Mouse (Mus musculus): Measurements from ENCODE around the gene Rbbp5. TPM values are rescaled to one million over a fixed set of nuclear protein-coding genes. Genes with fewer than 3 reads are reported as not detected.

Gene Rbbp5
- polyA plus RNA-seq, 2 experiments: 37.4 to 43.6 TPM

GRCm38 (mm10) chr1:132520764-132521163 lies 43.6 kb downstream of the Rbbp5 start:
- 0 out of 2 replicates have a peak, but pooled peaks have one; percentile 63 for ATAC-seq (ENCODE audit: low FRiP score, low read depth)
- WGBS: 0% methylated on average over 1 of the region's 6 CpGs
- no peaks in the 10 kb centered on the region for H3K27me3 ChIP-seq (ENCODE audit: control insufficient read depth, insufficient read depth, low read length)
- no peak overlapping the region for H3K4me2 ChIP-seq (replicated peaks; ENCODE audit: low read depth, low read length, severe bottlenecking)
- H3K27ac ChIP-seq (replicated peaks; ENCODE audit: low read depth, low read length): no peak overlapping the region
- no peaks in the 10 kb centered on the region for H3K9me3 ChIP-seq (ENCODE audit: control insufficient read depth, low read length)
- H3K36me3 ChIP-seq (ENCODE audit: control insufficient read depth, insufficient read depth, low read length): no peaks in the 10 kb centered on the region
- no peak overlapping the region for H3K4me3 ChIP-seq (replicated peaks; ENCODE audit: low read length)
- TF ChIP-seq POLR2A (IDR thresholded peaks at IDR 0.05; ENCODE audit: borderline replicate concordance, extremely low read depth, insufficient read depth, insufficient read length): no peak
- H3K4me1 ChIP-seq (ENCODE audit: control insufficient read depth, insufficient read depth, low read length): no peaks in the 10 kb centered on the region
- H3K9ac ChIP-seq (ENCODE audit: low read depth, low read length, severe bottlenecking): no peak overlapping the region
- peak; percentile 48 for DNase-seq (ENCODE audit: low spot score)

GRCm38 (mm10) chr1:132523048-132523447 lies 45.9 kb downstream of the Rbbp5 start:
- Histone ChIP-seq H3K36me3 (ENCODE audit: control insufficient read depth, insufficient read depth, low read length) (no peaks in the 10 kb centered on the region), H3K27me3 (ENCODE audit: control insufficient read depth, insufficient read depth, low read length) (no peaks in the 10 kb centered on the region), H3K9me3 (ENCODE audit: control insufficient read depth, low read length) (no peaks in the 10 kb centered on the region), H3K4me3 (replicated peaks; ENCODE audit: low read length) (no peak overlapping the region), H3K4me2 (replicated peaks; ENCODE audit: low read depth, low read length, severe bottlenecking) (no peak overlapping the region), H3K9ac (ENCODE audit: low read depth, low read length, severe bottlenecking) (no peak overlapping the region), H3K27ac (replicated peaks; ENCODE audit: low read depth, low read length) (no peak overlapping the region), H3K4me1 (ENCODE audit: control insufficient read depth, insufficient read depth, low read length) (0 out of 2 replicates have a peak, but pooled peaks cover 3% of the 10 kb centered on the region)
- ATAC-seq (ENCODE audit: low FRiP score, low read depth) (no peak), DNase-seq (ENCODE audit: low spot score) (no peak)
- WGBS: 78% methylated on average over 8 of the region's 8 CpGs
- TF ChIP-seq POLR2A (IDR thresholded peaks at IDR 0.05; ENCODE audit: borderline replicate concordance, extremely low read depth, insufficient read depth, insufficient read length): no peak

GRCm38 (mm10) chr1:132523920-132524319 lies 46.8 kb downstream of the Rbbp5 start:
- 28% methylated on average over 4 of the region's 4 CpGs for WGBS
- Histone ChIP-seq H3K9ac (ENCODE audit: low read depth, low read length, severe bottlenecking) (no peak overlapping the region), H3K4me1 (ENCODE audit: control insufficient read depth, insufficient read depth, low read length) (0 out of 2 replicates have a peak, but pooled peaks cover 3% of the 10 kb centered on the region), H3K4me2 (replicated peaks; ENCODE audit: low read depth, low read length, severe bottlenecking) (no peak overlapping the region), H3K27ac (replicated peaks; ENCODE audit: low read depth, low read length) (no peak overlapping the region), H3K4me3 (replicated peaks; ENCODE audit: low read length) (no peak overlapping the region), H3K36me3 (ENCODE audit: control insufficient read depth, insufficient read depth, low read length) (no peaks in the 10 kb centered on the region), H3K9me3 (ENCODE audit: control insufficient read depth, low read length) (no peaks in the 10 kb centered on the region), H3K27me3 (ENCODE audit: control insufficient read depth, insufficient read depth, low read length) (no peaks in the 10 kb centered on the region)
- ATAC-seq (ENCODE audit: low FRiP score, low read depth): no peak
- no peak for DNase-seq (ENCODE audit: low spot score)
- TF ChIP-seq POLR2A (IDR thresholded peaks at IDR 0.05; ENCODE audit: borderline replicate concordance, extremely low read depth, insufficient read depth, insufficient read length): no peak

- Histone ChIP-seq H3K9ac (ENCODE audit: low read depth, low read length, severe bottlenecking) (peak overlapping the region; percentile 41; the same call in 1 of the 2 replicates), H3K4me1 (ENCODE audit: control insufficient read depth, insufficient read depth, low read length) (peaks cover 7% of the 10 kb centered on the region), H3K9me3 (ENCODE audit: control insufficient read depth, low read length) (no peaks in the 10 kb centered on the region), H3K36me3 (ENCODE audit: control insufficient read depth, insufficient read depth, low read length) (no peaks in the 10 kb centered on the region), H3K4me3 (replicated peaks; ENCODE audit: low read length) (no peak overlapping the region), H3K27ac (replicated peaks; ENCODE audit: low read depth, low read length) (no peak overlapping the region), H3K4me2 (replicated peaks; ENCODE audit: low read depth, low read length, severe bottlenecking) (no peak overlapping the region), H3K27me3 (ENCODE audit: control insufficient read depth, insufficient read depth, low read length) (no peaks in the 10 kb centered on the region)
- DNase-seq (ENCODE audit: low spot score) (peak; percentile 80), ATAC-seq (ENCODE audit: low FRiP score, low read depth) (peak; percentile 38; the same call in 1 of the 2 replicates)
- WGBS: 6% methylated on average over 10 of the region's 10 CpGs
- TF ChIP-seq POLR2A (IDR thresholded peaks at IDR 0.05; ENCODE audit: borderline replicate concordance, extremely low read depth, insufficient read depth, insufficient read length): no peak
These were observed 48.7 kb downstream of the Rbbp5 start for GRCm38 (mm10) chr1:132525832-132526231.

GRCm38 (mm10) chr1:132528071-132528470 lies 50.9 kb downstream of the Rbbp5 start:
- Histone ChIP-seq H3K27me3 (ENCODE audit: control insufficient read depth, insufficient read depth, low read length) (no peaks in the 10 kb centered on the region), H3K36me3 (ENCODE audit: control insufficient read depth, insufficient read depth, low read length) (no peaks in the 10 kb centered on the region), H3K27ac (replicated peaks; ENCODE audit: low read depth, low read length) (no peak overlapping the region), H3K9me3 (ENCODE audit: control insufficient read depth, low read length) (no peaks in the 10 kb centered on the region), H3K9ac (ENCODE audit: low read depth, low read length, severe bottlenecking) (no peak overlapping the region), H3K4me1 (ENCODE audit: control insufficient read depth, insufficient read depth, low read length) (peaks cover 10% of the 10 kb centered on the region), H3K4me3 (replicated peaks; ENCODE audit: low read length) (no peak overlapping the region), H3K4me2 (replicated peaks; ENCODE audit: low read depth, low read length, severe bottlenecking) (no peak overlapping the region)
- 89% methylated on average over 13 of the region's 13 CpGs for WGBS
- ATAC-seq (ENCODE audit: low FRiP score, low read depth) (no peak), DNase-seq (ENCODE audit: low spot score) (no peak)
- TF ChIP-seq POLR2A (IDR thresholded peaks at IDR 0.05; ENCODE audit: borderline replicate concordance, extremely low read depth, insufficient read depth, insufficient read length): no peak

All from limb, embryonic 14.5 days (tissue).